In the genomic region with DNA sequence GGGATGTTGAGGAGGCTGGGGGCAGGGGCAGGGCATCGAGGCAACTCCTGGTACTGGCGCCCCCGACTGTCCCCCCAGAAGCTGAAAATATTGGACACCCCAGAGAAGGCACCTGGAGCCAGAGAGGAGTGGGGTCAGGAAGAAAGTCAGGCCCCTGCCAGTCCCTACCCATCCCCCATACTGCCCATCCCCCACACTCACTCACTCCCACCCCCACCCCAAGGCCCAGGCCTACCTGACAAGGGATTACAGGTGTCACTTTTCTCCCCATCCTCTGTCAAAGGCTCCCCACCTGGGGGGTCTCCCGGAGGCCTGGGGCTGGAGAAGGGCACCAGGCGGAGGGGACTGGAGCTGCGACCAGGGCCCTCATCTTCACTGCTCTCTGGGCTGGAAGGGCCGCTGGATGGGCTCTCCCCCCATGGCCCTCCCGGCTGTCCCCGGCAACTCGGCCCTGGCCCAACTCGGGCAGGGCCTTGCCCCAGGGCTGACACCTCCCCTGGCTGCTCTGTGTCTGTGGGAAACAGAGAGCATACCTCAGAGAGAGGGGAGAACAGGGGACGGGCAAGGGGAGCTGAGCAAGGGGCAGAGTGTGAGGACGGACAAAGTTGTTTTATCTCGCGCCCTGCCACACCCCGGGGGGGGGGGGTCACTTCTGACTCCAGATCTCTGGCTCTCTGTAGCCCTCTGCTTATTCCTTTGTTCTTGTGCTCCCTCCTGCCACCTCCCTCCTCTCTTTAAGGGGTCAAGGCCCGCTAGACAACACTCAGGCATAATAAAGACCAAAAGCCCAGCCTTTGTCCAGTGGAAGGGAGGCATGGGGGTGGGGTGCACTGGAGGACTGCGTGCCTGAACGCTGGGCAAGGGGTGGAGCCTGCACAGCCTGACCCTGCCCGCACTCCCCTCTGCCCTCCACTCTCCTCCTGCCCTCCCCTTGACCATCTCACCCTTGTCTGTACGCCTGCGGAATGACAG, we compare ENCODE assay signal across 10 mouse cellular contexts. TPM values are rescaled to one million over a fixed set of nuclear protein-coding genes. Genes with fewer than 3 reads are reported as not detected.
DNase-seq lines count a peak whose midpoint lies in the region; ATAC-seq and TF ChIP-seq lines count a peak whose summit lies in the region.
"Had no signal": no experiment of that assay in that cellular context is flagged by ENCODE, and none has a peak within 500 bp of the region (broad histone marks: within the 10 kb centered on the region; RNA-seq: fewer than 3 reads in every experiment).

No protein-coding gene starts in this region.

- TF ChIP-seq POLR2A in brain, embryonic 14.5 days (IDR thresholded peaks at IDR 0.05; ENCODE audit: borderline replicate concordance, extremely low read depth, insufficient read depth, insufficient read length, poor library complexity, severe bottlenecking), result no peak

- TF ChIP-seq CTCF in brain, embryonic 14.5 days (IDR thresholded peaks at IDR 0.05; ENCODE audit: borderline replicate concordance, extremely low read depth, insufficient read depth, insufficient read length), result no peak

- H3K4me3 ChIP-seq in intestine, embryonic 15.5 days (replicated peaks), result no peak overlapping the region
- no peak overlapping the region for H3K4me3 ChIP-seq in intestine, embryonic 16.5 days (ENCODE audit: low read length)
- H3K4me3 ChIP-seq in heart, embryonic 16.5 days (ENCODE audit: low read length), result no peak overlapping the region
- no peak overlapping the region for H3K4me3 ChIP-seq in midbrain, embryonic 14.5 days (replicated peaks; ENCODE audit: low read depth, low read length)
- H3K4me3 ChIP-seq: erythroblast, embryonic 14.5 days had no signal

- ATAC-seq in intestine, embryonic 15.5 days, result peak; percentile 29; the same call in 1 of the 2 replicates
- ATAC-seq in intestine, embryonic 16.5 days, result no peak
- ATAC-seq in heart, embryonic 16.5 days (replicated peaks; ENCODE audit: extremely low read depth, insufficient read depth, low FRiP score), result no peak
- ATAC-seq in midbrain, embryonic 14.5 days (ENCODE audit: low FRiP score, low TSS enrichment), result peak; percentile 39; the same call in 1 of the 2 replicates
- no peak for ATAC-seq in cerebellum, adult (ENCODE audit: insufficient number of reproducible peaks, low FRiP score, low TSS enrichment)

- no peaks in the 10 kb centered on the region for H3K36me3 ChIP-seq in intestine, embryonic 15.5 days
- H3K36me3 ChIP-seq in intestine, embryonic 16.5 days (ENCODE audit: control insufficient read depth, insufficient read depth, low read length), result no peaks in the 10 kb centered on the region; the same call in 1 of the 2 replicates
- peaks cover 27% of the 10 kb centered on the region for H3K36me3 ChIP-seq in heart, embryonic 16.5 days (ENCODE audit: control insufficient read depth, insufficient read depth)
- H3K36me3 ChIP-seq in midbrain, embryonic 14.5 days (ENCODE audit: control insufficient read depth, insufficient read depth, low read length), result peaks cover 41% of the 10 kb centered on the region

- WGBS in intestine, embryonic 15.5 days, result 26% methylated on average over 22 of the region's 22 CpGs
- 24% methylated on average over 22 of the region's 22 CpGs for WGBS in intestine, embryonic 16.5 days
- 31% methylated on average over 22 of the region's 22 CpGs for WGBS in heart, embryonic 16.5 days
- 7% methylated on average over 22 of the region's 22 CpGs for WGBS in midbrain, embryonic 14.5 days

- H3K4me1 ChIP-seq in intestine, embryonic 15.5 days (replicated peaks), result peaks cover 14% of the 10 kb centered on the region
- peaks cover 14% of the 10 kb centered on the region; the same call in 1 of the 2 replicates for H3K4me1 ChIP-seq in intestine, embryonic 16.5 days (ENCODE audit: control insufficient read depth, insufficient read depth, low read length)
- H3K4me1 ChIP-seq in heart, embryonic 16.5 days (ENCODE audit: control insufficient read depth, insufficient read depth, low read length), result peaks cover 43% of the 10 kb centered on the region
- peaks cover 30% of the 10 kb centered on the region for H3K4me1 ChIP-seq in midbrain, embryonic 14.5 days (ENCODE audit: control insufficient read depth, insufficient read depth, low read length)

- 0 out of 2 replicates have a peak, but pooled peaks cover 2% of the 10 kb centered on the region for H3K27me3 ChIP-seq in intestine, embryonic 15.5 days (replicated peaks)
- no peaks in the 10 kb centered on the region for H3K27me3 ChIP-seq in intestine, embryonic 16.5 days (replicated peaks; ENCODE audit: control insufficient read depth, insufficient read depth, low read length)
- H3K27me3 ChIP-seq in heart, embryonic 16.5 days (ENCODE audit: control insufficient read depth, insufficient read depth, low read length), result no peaks in the 10 kb centered on the region
- no peaks in the 10 kb centered on the region for H3K27me3 ChIP-seq in midbrain, embryonic 14.5 days (ENCODE audit: control insufficient read depth, insufficient read depth, low read length)

- H3K9ac ChIP-seq in intestine, embryonic 15.5 days, result no peak overlapping the region
- H3K9ac ChIP-seq in intestine, embryonic 16.5 days (ENCODE audit: low read depth, low read length), result no peak overlapping the region
- peak overlapping the region; percentile 46 for H3K9ac ChIP-seq in heart, embryonic 16.5 days (ENCODE audit: low read length)
- H3K9ac ChIP-seq in midbrain, embryonic 14.5 days (replicated peaks; ENCODE audit: low read length), result peak overlapping the region; percentile 42; the same call in 1 of the 2 replicates

- H3K4me2 ChIP-seq in intestine, embryonic 15.5 days (replicated peaks), result no peak overlapping the region
- no peak overlapping the region for H3K4me2 ChIP-seq in intestine, embryonic 16.5 days (ENCODE audit: low read depth, low read length)
- H3K4me2 ChIP-seq in heart, embryonic 16.5 days (ENCODE audit: low read depth, low read length), result no peak overlapping the region
- 0 out of 2 replicates have a peak overlapping the region, but pooled peaks have one; percentile 17 for H3K4me2 ChIP-seq in midbrain, embryonic 14.5 days (ENCODE audit: low read length)

- DNase-seq in brain, embryonic 14.5 days (ENCODE audit: low read depth), result peak; percentile 29
- DNase-seq in midbrain, embryonic 14.5 days, result peak; percentile 45
- no peak for DNase-seq in cerebellum, adult 8-10 months
- DNase-seq in cerebellum, postnatal 4 days (ENCODE audit: low spot score in 2 of 2), result no peak
- DNase-seq: layer of hippocampus, adult 9-11 months had no signal

- no peaks in the 10 kb centered on the region for H3K9me3 ChIP-seq in intestine, embryonic 15.5 days
- H3K9me3 ChIP-seq in intestine, embryonic 16.5 days (ENCODE audit: control insufficient read depth, low read length), result no peaks in the 10 kb centered on the region
- no peaks in the 10 kb centered on the region for H3K9me3 ChIP-seq in heart, embryonic 16.5 days (replicated peaks; ENCODE audit: control insufficient read depth, low read length)
- no peaks in the 10 kb centered on the region for H3K9me3 ChIP-seq in midbrain, embryonic 14.5 days (ENCODE audit: control insufficient read depth, low read length)

- H3K27ac ChIP-seq in intestine, embryonic 15.5 days, result no peak overlapping the region
- no peak overlapping the region for H3K27ac ChIP-seq in intestine, embryonic 16.5 days (ENCODE audit: low read length)
- peak overlapping the region; percentile 24; the same call in 1 of the 2 replicates for H3K27ac ChIP-seq in heart, embryonic 16.5 days (ENCODE audit: low read length)
- no peak overlapping the region for H3K27ac ChIP-seq in midbrain, embryonic 14.5 days (replicated peaks; ENCODE audit: low read depth, low read length)

RNA-seq across cellular contexts. Expression of gene Kcnh2, which starts 29.4 kb away (rescaled TPM):
- polyA plus RNA-seq in intestine, embryonic 15.5 days (2015; fragmentation: Nextera tagmentation; extraction: Ambion mirVana), result 6.7 and 7.6 TPM in 2 replicates
- polyA plus RNA-seq in intestine, embryonic 16.5 days (2015; fragmentation: Nextera tagmentation; extraction: Ambion mirVana), result 3.1 and 5.8 TPM in 2 replicates
- polyA plus RNA-seq in brain, embryonic 14.5 days (2012; rRNA removed), result 58.9 and 61.1 TPM in 2 replicates
- 18.0 and 25.2 TPM in 2 replicates for polyA plus RNA-seq in heart, embryonic 16.5 days (2015; fragmentation: Nextera tagmentation; extraction: Ambion mirVana)
- 10.2 and 13.1 TPM in 2 replicates for polyA plus RNA-seq in midbrain, embryonic 14.5 days (2014; fragmentation: Nextera tagmentation; extraction: Ambion mirVana)
- polyA plus RNA-seq: erythroblast, embryonic 14.5 days had no signal

RNA-seq across cellular contexts. Expression of gene Nos3, which starts 42.6 kb away (rescaled TPM):
- polyA plus RNA-seq in intestine, embryonic 15.5 days (2015; fragmentation: Nextera tagmentation; extraction: Ambion mirVana), result 7.4 and 7.9 TPM in 2 replicates
- 7.0 and 7.7 TPM in 2 replicates for polyA plus RNA-seq in intestine, embryonic 16.5 days (2015; fragmentation: Nextera tagmentation; extraction: Ambion mirVana)
- 9.6 and 11.1 TPM in 2 replicates for polyA plus RNA-seq in brain, embryonic 14.5 days (2012; rRNA removed)
- 27.3 and 31.9 TPM in 2 replicates for polyA plus RNA-seq in heart, embryonic 16.5 days (2015; fragmentation: Nextera tagmentation; extraction: Ambion mirVana)
- 5.1 and 7.0 TPM in 2 replicates for polyA plus RNA-seq in midbrain, embryonic 14.5 days (2014; fragmentation: Nextera tagmentation; extraction: Ambion mirVana)

Comparison
In these comparisons a context has a peak if more than half of its experiments do, and no peak if none do; other contexts are left out.
1. ATAC-seq: peak in intestine, embryonic 15.5 days (single experiment) and midbrain, embryonic 14.5 days (single experiment); none in intestine, embryonic 16.5 days (single experiment), heart, embryonic 16.5 days (single experiment) and cerebellum, adult (single experiment).
2. H3K9ac ChIP-seq: peak in heart, embryonic 16.5 days (single experiment) and midbrain, embryonic 14.5 days (single experiment); none in intestine, embryonic 15.5 days (single experiment) and intestine, embryonic 16.5 days (single experiment).
3. DNase-seq: peak in brain, embryonic 14.5 days (single experiment) and midbrain, embryonic 14.5 days (single experiment); none in cerebellum, adult 8-10 months (single experiment) and cerebellum, postnatal 4 days (0 of 2).